Mouse (Mus musculus): ENCODE data around the gene Dcdc2a. TPM values are rescaled to one million over a fixed set of nuclear protein-coding genes. Genes with fewer than 3 reads are reported as not detected.
A peak's percentile ranks its signal among the peaks of the same experiment; 100 is the strongest.

Gene Dcdc2a
- total RNA-seq, 1 experiment from 2014 or later: not detected

DNA sequence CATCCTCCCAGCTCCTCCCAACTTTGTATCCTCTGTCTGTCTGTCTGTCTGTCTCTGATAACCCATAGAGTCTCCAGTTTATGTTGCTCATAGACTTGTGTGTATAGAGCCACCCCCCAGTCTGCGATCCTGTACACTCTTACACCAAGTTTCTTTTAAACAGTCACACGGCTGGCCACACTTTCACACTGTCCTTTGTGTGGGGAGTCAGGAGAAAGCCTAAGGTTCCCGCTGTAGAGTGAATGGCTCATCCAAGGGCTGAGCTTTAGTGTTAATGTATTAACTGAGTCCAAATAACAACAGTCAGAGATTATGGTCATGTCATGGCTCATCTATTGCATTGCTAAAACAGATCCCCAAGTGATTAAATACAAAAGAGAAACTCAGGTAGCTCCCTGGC is 87.3 kb downstream of the Dcdc2a start:
- ATAC-seq (replicated peaks in 1 of 2; ENCODE audit: insufficient read depth in 1 of 2, low FRiP score in 2 of 2, low TSS enrichment in 1 of 2, low read depth in 1 of 2, poor library complexity in 2 of 2, severe bottlenecking in 2 of 2): no peak

DNA sequence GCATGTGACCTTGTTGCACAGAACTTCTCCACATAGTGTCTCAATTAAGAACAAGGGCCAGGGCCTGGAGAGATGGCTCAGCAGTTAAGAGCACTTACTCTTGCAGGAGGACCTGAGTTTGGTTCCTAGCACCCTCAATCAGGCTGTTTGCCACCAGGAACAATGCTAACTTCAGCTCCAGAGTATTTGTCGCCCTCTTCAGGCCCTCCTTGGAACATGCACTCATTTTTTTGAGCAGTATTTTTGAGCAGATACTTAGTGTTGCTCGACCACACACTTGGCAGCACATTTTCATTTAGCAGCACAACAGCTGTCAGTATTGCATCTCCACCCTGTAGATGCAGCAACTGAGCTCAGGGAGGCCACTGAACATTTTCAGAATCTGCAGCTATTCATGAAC is 88.3 kb downstream of the Dcdc2a start:
- no peak for ATAC-seq (replicated peaks in 1 of 2; ENCODE audit: insufficient read depth in 1 of 2, low FRiP score in 2 of 2, low TSS enrichment in 1 of 2, low read depth in 1 of 2, poor library complexity in 2 of 2, severe bottlenecking in 2 of 2)

DNA sequence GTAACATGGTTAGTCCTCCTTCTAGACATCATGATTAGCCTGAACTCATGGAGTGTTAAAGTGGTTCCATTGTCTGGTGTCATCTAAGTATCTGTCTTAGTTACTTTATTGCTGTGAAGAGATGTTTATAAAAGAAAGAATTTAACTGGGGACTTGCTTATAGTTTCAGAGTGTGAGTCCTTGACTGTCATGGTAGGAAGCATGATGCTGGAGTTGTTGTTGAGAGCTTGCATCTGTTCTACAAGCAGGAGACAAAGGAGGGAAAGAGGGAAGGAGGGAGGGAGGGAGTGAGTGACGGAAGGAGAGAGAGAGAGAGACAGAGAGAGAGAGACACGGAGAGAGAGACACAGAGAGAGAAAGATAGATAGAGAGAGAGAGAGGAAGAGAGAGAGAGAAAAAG is 90.4 kb downstream of the Dcdc2a start:
- no peak for ATAC-seq (replicated peaks in 1 of 2; ENCODE audit: insufficient read depth in 1 of 2, low FRiP score in 2 of 2, low TSS enrichment in 1 of 2, low read depth in 1 of 2, poor library complexity in 2 of 2, severe bottlenecking in 2 of 2)

DNA sequence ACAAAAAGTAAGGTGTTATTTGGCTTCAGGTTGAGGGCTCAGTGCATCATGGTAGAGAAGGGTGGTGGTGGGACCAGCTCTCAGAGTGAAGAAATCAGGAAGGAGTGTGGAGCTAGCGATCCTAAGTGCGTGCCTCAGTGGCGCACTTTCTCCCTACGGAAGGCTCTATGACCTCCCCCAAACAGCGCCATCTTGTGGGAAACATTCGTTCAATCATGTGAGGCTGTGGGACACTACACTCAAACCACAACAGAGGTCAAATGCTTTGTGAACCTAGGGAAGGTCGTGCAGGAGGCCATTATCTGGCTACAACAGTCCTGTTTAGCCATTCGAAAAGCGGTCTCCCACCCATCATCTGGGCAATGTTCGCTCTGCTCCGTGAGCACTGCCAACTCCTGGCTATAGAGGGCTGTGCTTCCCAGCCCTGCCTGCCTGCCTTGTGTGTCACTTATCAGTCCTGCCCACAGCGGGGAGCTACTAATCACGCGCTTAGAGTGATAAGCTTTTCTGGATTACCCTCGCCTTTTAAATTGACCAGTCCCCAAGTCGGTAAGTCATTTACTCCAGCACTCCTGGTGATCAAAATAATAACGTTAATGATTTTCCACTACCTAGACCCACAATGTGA is 94.5 kb downstream of the Dcdc2a start:
- no peak for ATAC-seq (replicated peaks in 1 of 2; ENCODE audit: insufficient read depth in 1 of 2, low FRiP score in 2 of 2, low TSS enrichment in 1 of 2, low read depth in 1 of 2, poor library complexity in 2 of 2, severe bottlenecking in 2 of 2)

DNA sequence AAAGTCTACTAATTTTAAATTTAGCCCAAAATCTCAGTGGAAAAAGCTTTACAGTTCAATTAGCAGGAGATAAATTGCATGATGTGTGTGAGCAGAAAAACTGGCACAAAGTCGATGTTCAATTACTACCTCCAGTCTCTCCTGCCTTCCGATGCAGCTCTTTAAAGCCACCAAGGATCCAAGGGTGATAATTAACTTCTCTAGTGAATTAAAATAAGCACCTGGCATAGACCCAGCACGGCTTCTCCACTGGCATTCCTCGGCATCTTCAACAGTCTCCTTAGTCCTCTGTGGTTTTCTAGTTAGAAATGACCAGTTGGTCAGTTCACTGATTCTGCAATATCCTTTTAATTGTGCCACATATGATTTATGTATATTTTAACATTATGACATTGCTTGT is 95.1 kb downstream of the Dcdc2a start:
- ATAC-seq (replicated peaks in 1 of 2; ENCODE audit: insufficient read depth in 1 of 2, low FRiP score in 2 of 2, low TSS enrichment in 1 of 2, low read depth in 1 of 2, poor library complexity in 2 of 2, severe bottlenecking in 2 of 2): no peak

DNA sequence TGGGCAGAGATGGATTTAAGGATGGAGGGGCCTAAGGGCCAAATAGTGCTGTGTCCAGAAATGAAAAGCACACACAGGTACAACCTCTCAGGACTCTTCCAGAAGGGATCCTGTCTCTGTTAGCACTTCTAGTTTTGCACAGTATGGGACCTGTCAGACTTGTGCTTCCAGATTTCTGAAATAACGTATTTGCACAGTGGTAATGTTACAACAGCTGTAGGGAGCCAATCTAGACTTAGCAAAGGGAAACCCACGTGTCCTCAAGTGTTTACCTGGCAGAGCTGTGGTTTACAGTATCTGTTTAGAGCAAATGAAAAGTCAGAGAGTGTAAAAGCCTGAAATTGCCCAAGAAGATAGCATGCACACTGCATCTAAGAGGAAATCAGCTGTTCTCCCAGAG is 104.1 kb downstream of the Dcdc2a start:
- no peak for ATAC-seq (replicated peaks in 1 of 2; ENCODE audit: insufficient read depth in 1 of 2, low FRiP score in 2 of 2, low TSS enrichment in 1 of 2, low read depth in 1 of 2, poor library complexity in 2 of 2, severe bottlenecking in 2 of 2)

DNA sequence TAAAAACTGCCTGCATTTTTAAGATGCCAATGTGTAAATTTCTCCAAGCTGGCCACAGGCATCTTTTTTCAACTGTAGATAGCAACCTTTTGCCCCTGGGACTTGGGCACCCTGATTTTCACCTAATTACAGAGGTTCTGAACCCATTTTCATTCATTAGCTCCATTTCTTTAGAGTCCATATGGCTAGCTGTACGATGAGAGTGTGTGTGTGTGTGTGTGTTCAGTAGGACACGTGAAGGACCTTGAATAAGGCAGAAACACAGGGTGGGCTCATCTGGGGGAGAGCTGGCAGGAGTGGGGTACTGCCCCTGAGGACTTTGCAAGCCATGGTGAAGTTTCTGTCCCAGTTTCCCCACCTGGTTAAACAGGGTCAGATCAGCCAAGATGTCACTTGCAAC is 105.0 kb downstream of the Dcdc2a start:
- ATAC-seq (replicated peaks in 1 of 2; ENCODE audit: insufficient read depth in 1 of 2, low FRiP score in 2 of 2, low TSS enrichment in 1 of 2, low read depth in 1 of 2, poor library complexity in 2 of 2, severe bottlenecking in 2 of 2): no peak

DNA sequence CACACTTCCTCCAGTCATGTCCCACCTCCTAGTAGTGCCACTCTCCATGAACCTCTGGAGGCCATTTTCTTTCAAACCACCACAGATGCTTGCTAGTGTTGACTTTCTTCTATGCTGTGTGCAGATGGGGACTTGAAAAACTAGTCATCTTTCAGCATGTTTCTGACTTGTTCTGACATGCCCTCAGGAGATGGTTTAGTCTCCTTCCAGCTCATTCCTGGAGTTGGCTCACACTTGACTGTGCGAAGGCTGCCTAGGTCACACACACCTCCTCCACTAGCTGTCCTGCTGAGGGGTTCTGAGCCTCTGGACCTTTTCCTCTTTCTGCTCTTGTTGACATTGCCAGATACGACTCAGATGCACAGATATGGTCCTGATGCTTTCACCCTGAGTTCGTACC is 106.8 kb downstream of the Dcdc2a start:
- ATAC-seq (replicated peaks in 1 of 2; ENCODE audit: insufficient read depth in 1 of 2, low FRiP score in 2 of 2, low TSS enrichment in 1 of 2, low read depth in 1 of 2, poor library complexity in 2 of 2, severe bottlenecking in 2 of 2): no peak

DNA sequence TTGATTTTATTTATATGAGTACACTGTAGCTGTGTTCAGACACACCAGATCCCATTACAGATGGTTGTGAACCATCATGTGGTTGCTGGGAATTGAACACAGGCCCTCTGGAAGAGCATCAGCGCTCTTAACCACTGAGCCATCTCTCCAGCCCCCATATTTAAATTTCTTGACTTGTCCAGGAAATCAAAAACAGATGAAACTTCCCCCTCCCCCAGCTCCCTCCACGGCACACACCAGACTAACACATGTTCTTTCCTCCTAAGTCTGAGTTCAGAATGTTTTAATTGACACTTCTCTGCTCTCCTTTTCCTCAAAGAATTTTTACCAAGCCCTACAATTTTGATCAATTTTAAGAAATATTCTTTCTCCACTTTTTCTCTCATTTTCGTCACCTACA is 113.1 kb downstream of the Dcdc2a start:
- ATAC-seq (replicated peaks in 1 of 2; ENCODE audit: insufficient read depth in 1 of 2, low FRiP score in 2 of 2, low TSS enrichment in 1 of 2, low read depth in 1 of 2, poor library complexity in 2 of 2, severe bottlenecking in 2 of 2): no peak

DNA sequence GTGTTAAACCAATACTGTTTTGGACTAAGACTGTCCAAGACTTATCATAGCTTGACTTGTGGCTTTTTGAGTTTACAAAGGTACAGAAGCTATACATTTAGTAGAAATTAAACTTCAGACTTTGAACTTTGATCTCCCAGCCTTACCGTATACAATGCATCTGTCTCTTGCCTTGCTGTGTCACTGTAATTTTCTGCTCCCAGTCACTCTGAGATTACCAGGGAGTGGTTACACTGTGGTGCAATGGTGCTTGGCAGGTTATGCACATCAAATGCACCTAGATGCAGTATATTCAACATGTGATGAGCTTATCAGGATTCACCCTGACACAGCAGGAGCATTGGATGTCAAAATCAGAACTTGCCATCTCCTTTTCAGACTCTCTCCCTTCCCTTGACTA is 122.0 kb downstream of the Dcdc2a start:
- no peak for ATAC-seq (replicated peaks in 1 of 2; ENCODE audit: insufficient read depth in 1 of 2, low FRiP score in 2 of 2, low TSS enrichment in 1 of 2, low read depth in 1 of 2, poor library complexity in 2 of 2, severe bottlenecking in 2 of 2)

DNA sequence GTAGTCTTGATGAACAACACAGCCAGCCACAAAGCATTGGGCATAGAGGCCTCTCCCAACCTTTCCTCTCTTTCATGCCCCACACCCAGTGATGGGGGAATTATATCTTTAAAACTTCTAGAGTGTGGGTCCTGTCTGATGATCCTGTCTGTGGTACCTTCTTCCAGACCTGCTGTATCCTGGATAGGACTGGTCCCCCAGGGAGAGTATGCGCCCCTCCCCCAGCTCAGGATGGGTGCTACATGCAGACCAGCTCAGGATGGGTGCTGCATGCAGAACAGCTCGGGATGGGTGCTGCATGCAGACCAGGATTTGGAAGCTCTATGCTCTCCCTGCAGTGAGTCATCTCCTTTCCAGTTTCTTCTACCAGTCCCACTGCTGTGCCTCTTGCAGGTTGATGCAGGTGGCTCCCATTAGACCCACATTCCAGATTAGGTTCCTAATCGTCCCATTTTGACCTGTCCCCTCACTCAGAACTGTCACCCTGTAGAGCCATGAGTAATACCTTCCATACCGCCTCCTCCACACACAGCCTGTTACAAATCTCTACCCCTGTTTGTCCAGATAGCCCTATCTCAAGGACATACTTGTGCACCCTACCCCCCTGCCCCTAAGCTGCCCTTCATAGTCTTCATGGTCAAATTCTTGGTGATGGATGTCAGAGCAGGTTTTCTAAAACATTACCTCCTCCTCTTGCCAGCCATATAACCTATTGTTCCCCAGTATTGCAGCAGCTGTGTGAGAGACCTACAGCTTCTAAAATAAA is 122.6 kb downstream of the Dcdc2a start:
- no peak for ATAC-seq (replicated peaks in 1 of 2; ENCODE audit: insufficient read depth in 1 of 2, low FRiP score in 2 of 2, low TSS enrichment in 1 of 2, low read depth in 1 of 2, poor library complexity in 2 of 2, severe bottlenecking in 2 of 2)

DNA sequence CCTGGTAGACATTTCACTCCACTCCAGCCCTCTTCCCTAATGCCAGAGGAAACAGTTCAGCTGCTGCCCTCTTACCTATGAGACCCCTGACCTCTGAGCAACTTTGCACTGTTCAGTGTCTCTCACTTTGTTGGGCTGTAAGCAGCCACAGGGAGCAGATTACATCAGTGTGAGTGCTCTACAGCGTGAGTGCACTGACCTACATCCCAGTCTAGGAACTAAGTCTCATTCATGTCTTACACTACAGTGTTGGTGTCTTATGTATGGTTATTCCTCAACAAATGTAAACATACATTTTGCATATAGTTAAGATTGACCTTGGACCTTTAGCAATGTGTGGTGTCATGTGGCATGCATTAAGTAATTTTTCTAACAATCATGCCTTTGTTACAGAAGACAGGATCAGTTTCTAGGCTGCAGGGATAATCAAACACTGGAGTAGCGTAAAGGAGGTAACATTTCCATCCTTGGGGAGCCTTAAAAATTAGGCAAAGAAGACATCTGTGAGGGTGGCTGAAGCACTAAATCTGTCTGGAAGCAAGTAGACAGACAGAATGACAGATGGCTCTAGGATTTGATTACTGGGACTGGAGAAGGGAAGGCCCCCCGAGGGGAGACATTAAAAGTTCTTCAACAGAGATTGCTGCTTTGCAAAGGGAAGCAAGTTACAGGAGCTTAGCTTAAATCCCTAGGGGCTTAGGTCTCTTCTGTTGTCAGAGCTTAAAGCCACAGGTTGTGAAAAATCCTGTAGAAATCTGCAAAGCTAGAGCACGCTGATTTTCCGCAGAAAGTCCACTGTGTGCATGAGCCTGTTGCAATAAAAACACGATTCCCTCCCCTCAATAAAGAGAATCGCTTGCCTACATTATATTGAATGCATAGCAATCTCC is 130.9 kb downstream of the Dcdc2a start:
- ATAC-seq (replicated peaks in 1 of 2; ENCODE audit: insufficient read depth in 1 of 2, low FRiP score in 2 of 2, low TSS enrichment in 1 of 2, low read depth in 1 of 2, poor library complexity in 2 of 2, severe bottlenecking in 2 of 2): no peak

DNA sequence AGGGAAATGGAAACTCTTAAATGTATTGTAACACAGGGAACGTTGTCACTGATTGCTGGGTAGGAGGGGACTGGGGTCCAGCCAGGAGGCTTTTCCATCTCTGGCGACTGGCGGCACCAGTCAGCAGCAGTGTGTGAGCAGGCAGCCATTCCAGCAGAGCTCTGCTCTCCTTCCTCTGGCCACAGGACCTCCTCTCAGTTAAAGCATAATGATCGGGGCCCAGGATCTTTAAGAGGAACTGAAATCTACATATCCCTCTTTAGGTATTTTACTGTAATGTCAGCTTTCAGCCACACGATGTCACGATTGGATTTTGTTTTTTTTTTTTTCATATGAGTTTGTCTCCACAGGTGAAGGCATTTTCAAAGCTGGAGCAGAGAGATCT is 131.5 kb downstream of the Dcdc2a start:
- ATAC-seq (replicated peaks in 1 of 2; ENCODE audit: insufficient read depth in 1 of 2, low FRiP score in 2 of 2, low TSS enrichment in 1 of 2, low read depth in 1 of 2, poor library complexity in 2 of 2, severe bottlenecking in 2 of 2): peak; percentile 51 to 56

DNA sequence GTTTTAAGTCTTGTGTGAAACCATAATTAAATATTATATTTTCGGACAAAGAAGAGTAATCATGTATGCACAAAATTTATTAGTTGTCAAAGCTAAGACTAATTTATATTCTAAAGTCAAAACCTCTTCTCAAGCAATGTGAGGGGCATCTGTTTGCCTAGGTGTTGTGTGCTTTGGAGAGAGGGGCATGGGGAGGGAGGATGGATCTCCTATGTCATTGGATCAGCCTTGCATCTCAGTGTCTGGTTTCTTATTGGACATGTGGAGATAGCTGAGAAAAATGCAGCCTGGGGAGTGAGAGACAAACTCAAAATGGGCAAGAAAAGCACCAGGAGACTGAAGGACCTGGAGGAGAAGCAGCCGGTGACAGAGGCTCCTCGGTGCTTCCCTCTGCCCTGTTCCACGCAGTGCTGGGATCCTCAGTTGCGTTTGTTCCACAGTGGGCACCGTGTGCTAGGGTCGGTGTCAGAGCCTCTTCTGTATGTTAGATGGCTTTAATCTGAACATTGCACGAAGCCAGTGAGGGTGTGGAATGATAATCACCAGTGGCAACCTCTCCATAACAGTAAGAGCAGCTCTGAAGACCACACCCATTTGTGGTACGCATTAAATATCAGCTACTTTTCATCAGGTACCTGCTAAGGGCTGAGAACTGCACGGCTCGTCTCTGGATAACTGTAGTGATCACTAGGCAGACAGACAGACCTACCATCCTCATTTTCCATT is 133.8 kb downstream of the Dcdc2a start:
- ATAC-seq (replicated peaks in 1 of 2; ENCODE audit: insufficient read depth in 1 of 2, low FRiP score in 2 of 2, low TSS enrichment in 1 of 2, low read depth in 1 of 2, poor library complexity in 2 of 2, severe bottlenecking in 2 of 2): no peak

DNA sequence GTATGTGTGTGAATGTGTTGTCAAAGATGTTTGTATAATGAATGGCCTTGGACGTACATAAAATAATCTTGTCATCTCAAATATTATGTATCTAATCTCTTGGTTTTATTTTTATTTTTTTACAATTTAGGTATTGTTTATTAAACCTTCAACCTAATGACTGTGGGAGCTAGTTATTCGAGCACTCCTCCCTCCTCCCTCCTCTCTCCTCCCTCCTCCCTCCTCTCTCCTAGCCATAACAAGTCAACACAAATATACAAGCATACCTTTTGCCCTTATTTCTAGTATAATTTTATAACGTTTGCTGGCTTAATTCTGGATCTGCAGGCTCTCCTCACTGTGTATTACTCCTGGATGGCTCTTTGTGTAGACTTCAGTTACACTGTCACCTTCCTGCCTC is 134.4 kb downstream of the Dcdc2a start:
- no peak for ATAC-seq (replicated peaks in 1 of 2; ENCODE audit: insufficient read depth in 1 of 2, low FRiP score in 2 of 2, low TSS enrichment in 1 of 2, low read depth in 1 of 2, poor library complexity in 2 of 2, severe bottlenecking in 2 of 2)

DNA sequence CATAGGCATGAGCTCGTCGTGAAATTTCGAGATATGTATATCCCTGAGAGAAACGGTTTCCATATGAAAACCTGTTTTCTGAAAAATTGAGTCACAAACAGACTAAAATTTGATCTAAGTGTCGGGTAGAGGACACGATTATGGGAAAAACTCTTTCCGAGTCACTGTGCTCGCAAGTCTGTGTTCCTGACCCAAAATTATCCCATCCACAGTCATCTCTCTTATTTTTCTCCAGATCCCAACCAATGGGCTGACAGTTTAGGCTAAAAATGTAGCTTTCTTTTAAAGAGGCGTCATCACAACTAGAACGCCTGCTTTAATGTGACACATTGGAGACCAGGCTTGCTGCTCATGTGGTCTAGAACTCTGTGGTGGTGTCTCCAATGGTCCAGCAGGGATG is 139.9 kb downstream of the Dcdc2a start:
- ATAC-seq (replicated peaks in 1 of 2; ENCODE audit: insufficient read depth in 1 of 2, low FRiP score in 2 of 2, low TSS enrichment in 1 of 2, low read depth in 1 of 2, poor library complexity in 2 of 2, severe bottlenecking in 2 of 2): no peak

DNA sequence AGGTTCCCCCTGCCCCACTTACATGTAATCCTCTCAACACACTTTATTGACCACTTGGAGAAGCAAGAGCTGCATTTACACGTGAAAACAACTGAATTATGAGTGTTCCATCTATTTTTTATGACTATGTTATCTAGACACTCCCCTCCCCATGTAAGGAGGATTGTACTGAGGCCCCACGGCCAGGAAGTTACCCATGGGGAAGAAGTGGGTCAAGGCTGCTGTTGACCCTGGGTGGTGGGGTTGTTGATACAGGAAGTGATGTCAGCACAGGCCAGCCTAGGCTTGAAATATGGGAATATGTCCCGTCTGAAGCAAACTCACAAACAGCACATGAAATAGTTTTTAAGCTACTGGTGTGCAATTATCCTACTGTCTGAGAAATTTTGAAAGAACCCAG is 144.1 kb downstream of the Dcdc2a start:
- no peak for ATAC-seq (replicated peaks in 1 of 2; ENCODE audit: insufficient read depth in 1 of 2, low FRiP score in 2 of 2, low TSS enrichment in 1 of 2, low read depth in 1 of 2, poor library complexity in 2 of 2, severe bottlenecking in 2 of 2)

DNA sequence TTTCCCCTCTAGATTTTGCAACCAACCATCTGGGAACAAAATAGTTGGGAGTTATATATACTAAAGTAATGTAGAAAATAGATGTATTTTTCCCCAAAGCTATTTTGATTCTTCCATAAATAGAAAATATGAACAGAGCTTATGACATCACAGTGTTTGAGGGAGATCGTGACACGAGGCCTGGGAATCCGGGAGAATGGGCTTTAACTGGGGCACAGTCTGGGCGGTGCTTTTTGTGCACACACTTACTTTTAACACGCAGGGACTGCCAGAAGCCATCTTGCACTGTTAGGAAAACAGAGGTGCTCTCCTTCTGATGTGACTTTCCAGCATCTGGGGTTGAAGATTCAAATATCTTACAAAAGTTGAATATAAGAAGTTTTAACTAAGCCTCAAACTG is 151.1 kb downstream of the Dcdc2a start:
- ATAC-seq (replicated peaks in 1 of 2; ENCODE audit: insufficient read depth in 1 of 2, low FRiP score in 2 of 2, low TSS enrichment in 1 of 2, low read depth in 1 of 2, poor library complexity in 2 of 2, severe bottlenecking in 2 of 2): no peak
